Mouse (Mus musculus) adrenal gland, adult 10 weeks (tissue): ENCODE data around the gene Epm2a. TPM values are rescaled to one million over a fixed set of nuclear protein-coding genes. Genes with fewer than 3 reads are reported as not detected.

Experiments
- polyA plus RNA-seq: library from polyadenylated mRNA; stranded (reverse); fragments of 350-450 nt; fragmentation: Illumina TruSeq; extraction: RNeasy Lipid Tissue Mini Kit (QIAGEN cat#74804); gene quantifications from one replicate; pipeline ENCODE4 v1.2.3, GENCODE M21; 2014; ENCODE audit warnings: low read depth, low replicate concordance

Gene Epm2a
- 23.3 TPM for polyA plus RNA-seq

DNA sequence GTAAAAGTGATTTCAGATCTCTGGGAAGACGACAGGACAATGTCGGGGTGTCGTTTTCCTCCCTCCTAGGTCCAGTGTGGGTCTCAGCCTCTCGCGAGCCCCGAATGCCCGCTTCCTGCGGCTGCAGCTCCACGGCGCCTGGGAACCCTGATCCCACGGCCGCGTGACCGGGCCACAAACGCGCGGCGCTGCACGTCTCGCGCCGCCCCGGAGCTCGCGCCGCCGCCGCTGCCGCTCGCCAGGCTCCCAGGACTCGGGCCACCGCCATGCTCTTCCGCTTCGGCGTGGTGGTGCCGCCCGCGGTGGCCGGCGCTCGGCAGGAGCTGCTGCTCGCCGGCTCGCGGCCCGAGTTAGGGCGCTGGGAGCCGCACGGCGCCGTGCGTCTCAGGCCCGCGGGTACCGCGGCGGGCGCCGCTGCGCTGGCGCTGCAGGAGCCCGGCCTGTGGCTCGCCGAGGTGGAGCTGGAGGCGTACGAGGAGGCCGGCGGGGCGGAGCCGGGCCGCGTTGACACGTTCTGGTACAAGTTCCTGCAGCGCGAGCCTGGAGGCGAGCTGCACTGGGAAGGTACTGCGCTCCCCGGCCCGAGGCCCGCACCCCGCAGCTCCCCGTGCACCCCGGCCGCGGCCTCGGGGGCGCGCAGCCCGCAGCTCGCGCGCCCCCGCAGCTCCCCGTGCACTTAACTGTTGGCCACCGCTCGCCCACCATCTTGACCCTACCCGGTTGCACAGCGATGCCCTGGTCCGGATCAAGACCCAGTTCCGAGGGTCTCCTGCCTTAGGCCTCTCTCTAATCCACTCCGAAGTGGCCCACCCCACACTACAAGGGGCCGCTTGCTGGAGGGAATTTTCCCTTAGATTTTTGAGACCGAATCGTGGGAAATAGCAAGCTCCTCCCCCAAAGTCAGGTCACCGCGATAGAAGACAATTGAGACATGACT, at the start of gene Epm2a:
Epm2a (plus strand) TSS at position 200 of the 937 bp plus-strand sequence.

Other genes starting within 250 kb of the Epm2a start
- gene Shprh, start 194.0 kb upstream of the Epm2a start, polyA plus RNA-seq: 29.1 TPM
- gene Fbxo30, start 62.1 kb upstream of the Epm2a start, polyA plus RNA-seq: 64.8 TPM